Mouse (Mus musculus): ENCODE results near the gene Fntb.
A peak's percentile ranks its signal among the peaks of the same experiment; 100 is the strongest.

Fntb gene

GRCm38 (mm10) chr12:76957688-76958087 is 192.3 kb downstream of the Fntb start:
- no peak for DNase-seq (ENCODE audit: low read depth)

DNA sequence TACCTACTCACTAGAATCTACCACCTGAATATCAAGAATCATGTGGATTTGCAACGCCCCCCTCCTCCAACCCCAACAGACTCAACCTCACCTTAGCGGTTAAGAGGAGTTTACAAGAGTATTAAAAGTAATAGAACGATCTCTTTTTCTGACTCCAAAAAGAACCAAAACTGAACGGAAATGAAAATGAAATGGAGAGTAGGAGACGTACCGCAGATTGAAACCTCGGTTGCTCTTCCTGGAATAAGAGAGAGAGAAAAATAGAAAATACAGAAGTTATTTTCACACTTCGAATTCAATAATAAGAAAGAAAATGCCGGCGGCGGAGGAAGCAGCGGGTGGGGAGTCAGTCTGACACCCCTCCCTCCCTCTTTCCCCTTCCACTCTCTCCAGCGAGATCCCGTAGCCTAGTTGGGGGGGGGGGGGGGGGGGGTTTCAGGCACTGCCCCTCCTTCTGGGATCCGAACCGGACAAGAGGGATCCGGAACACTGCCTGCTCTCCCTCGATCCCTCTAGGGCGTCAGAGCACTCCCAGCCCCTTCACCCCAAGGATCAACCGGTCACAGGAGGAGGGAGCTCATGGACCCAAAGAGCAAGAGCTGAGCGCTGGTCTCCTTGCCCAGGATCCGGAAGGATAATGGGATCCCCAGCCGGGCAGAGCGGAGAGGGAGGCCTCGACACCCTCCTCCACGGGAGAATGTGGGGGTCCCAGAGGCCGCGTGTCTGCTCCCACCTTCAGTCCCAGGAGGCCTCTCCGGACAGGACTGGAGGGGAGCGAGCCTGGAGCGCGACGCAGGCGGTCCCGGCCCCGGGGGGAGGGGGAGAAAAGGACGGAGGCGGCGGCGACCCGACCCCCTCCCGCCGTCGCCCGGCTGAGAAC is 195.9 kb downstream of the Fntb start:
- DNase-seq (ENCODE audit: low read depth): peak; percentile 42

- peak; percentile 99 for DNase-seq (ENCODE audit: low read depth)
These were observed 196.8 kb downstream of the Fntb start, which contains the start of gene Max for GRCm38 (mm10) chr12:76961932-76962891. Max (minus strand) TSS chr12:76962201.

GRCm38 (mm10) chr12:76965089-76965488 is 199.7 kb downstream of the Fntb start:
- no peak for DNase-seq (ENCODE audit: low read depth)

- peak; percentile 27 for DNase-seq (ENCODE audit: low read depth)
These were observed 200.5 kb downstream of the Fntb start for GRCm38 (mm10) chr12:76965876-76966275.
